Mouse (Mus musculus): ENCODE data around the gene Tarsl2.

Gene Tarsl2

DNA sequence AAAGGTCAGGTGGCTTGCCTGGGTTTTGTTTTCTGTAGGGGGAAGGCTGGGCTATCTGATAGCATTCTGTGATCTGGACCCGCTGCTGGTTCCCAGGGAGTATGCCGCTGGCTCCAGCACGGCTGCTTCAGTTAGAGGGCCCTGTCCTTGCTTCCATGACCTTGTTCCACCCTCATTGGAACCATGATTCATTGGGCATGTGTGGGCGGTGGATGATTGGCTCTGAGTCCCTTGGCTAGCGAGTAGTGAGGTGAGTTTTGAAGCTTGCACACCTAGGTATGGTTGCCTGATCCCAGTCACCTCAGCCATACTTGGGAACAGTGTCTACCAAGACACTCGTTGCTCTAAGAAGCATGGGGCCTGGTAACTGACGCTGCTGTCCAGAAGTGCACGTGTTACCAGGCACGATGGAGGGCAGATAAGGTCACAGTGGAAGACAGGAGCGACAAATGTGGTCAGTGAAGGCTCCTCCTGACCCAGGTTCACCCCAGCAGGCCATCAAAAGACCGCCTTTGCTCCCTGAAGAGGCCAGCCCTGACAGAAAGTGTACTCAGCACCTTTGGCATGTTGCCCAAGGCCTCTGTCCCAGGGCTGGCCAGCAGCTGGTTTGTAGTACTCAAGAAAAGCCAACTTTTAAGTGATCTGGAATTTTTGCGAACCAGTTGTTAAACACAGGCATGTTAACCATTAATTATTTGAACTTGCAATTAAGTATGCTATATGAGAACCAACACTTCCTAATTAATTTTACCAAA, 92.8 kb downstream of the Tarsl2 start:
- DNase-seq, result no peak
